Mouse (Mus musculus) WW6 (cell line): ENCODE measurements around the gene Klhdc1.
A peak's percentile ranks its signal among the peaks of the same experiment; 100 is the strongest.

Experiments used
- DNase-seq: peaks from one replicate; pipeline ENCODE4 v3.0.0-alpha.2; 2013; ENCODE audit warnings: low read depth, low spot score

The Klhdc1 gene

GRCm38 (mm10) chr12:69296511-69297410 is 55.8 kb downstream of the Klhdc1 start, which contains the start of gene Klhdc2:
TSS of gene Klhdc2 (plus strand) at chr12:69296681.
- DNase-seq: peak; percentile 55

GRCm38 (mm10) chr12:69297411-69298150 is 56.6 kb downstream of the Klhdc1 start:
- DNase-seq: no peak

- DNase-seq: no peak
These were observed 57.3 kb downstream of the Klhdc1 start for GRCm38 (mm10) chr12:69298281-69298680.

- DNase-seq: no peak
These were observed 58.3 kb downstream of the Klhdc1 start for GRCm38 (mm10) chr12:69299231-69299630.

- no peak for DNase-seq
These were observed 58.9 kb downstream of the Klhdc1 start for GRCm38 (mm10) chr12:69299831-69300230.

- DNase-seq: no peak
These were observed 59.4 kb downstream of the Klhdc1 start for GRCm38 (mm10) chr12:69300391-69300790.

GRCm38 (mm10) chr12:69302171-69302570 is 61.2 kb downstream of the Klhdc1 start:
- DNase-seq: no peak

- DNase-seq: no peak
These were observed 63.1 kb downstream of the Klhdc1 start for GRCm38 (mm10) chr12:69304051-69304450.

- DNase-seq: no peak
These were observed 65.4 kb downstream of the Klhdc1 start for GRCm38 (mm10) chr12:69306333-69306732.

- DNase-seq: no peak
These were observed 68.7 kb downstream of the Klhdc1 start for GRCm38 (mm10) chr12:69309659-69310058.

- DNase-seq: no peak
These were observed 77.5 kb downstream of the Klhdc1 start for GRCm38 (mm10) chr12:69318431-69318830.

GRCm38 (mm10) chr12:69331187-69331586 is 90.2 kb downstream of the Klhdc1 start:
- no peak for DNase-seq

- DNase-seq: no peak
These were observed 91.2 kb downstream of the Klhdc1 start for GRCm38 (mm10) chr12:69332147-69332546.

- no peak for DNase-seq
These were observed 92.6 kb downstream of the Klhdc1 start for GRCm38 (mm10) chr12:69333547-69333946.
